Mouse (Mus musculus) frontal cortex, postnatal 25 days (tissue): ENCODE measurements around the gene Gng12.
"Not testable (repeated sequence)": the region's sequence is repeated elsewhere in the genome, so short reads cannot be mapped to it uniquely, and the experiment has no call there.

Source experiments
- DNase-seq, 2 experiments: peaks; one replicate each; pipeline ENCODE4 v3.0.0; 2022; ENCODE audit warnings: low spot score in 2 of 2

The Gng12 gene

DNA sequence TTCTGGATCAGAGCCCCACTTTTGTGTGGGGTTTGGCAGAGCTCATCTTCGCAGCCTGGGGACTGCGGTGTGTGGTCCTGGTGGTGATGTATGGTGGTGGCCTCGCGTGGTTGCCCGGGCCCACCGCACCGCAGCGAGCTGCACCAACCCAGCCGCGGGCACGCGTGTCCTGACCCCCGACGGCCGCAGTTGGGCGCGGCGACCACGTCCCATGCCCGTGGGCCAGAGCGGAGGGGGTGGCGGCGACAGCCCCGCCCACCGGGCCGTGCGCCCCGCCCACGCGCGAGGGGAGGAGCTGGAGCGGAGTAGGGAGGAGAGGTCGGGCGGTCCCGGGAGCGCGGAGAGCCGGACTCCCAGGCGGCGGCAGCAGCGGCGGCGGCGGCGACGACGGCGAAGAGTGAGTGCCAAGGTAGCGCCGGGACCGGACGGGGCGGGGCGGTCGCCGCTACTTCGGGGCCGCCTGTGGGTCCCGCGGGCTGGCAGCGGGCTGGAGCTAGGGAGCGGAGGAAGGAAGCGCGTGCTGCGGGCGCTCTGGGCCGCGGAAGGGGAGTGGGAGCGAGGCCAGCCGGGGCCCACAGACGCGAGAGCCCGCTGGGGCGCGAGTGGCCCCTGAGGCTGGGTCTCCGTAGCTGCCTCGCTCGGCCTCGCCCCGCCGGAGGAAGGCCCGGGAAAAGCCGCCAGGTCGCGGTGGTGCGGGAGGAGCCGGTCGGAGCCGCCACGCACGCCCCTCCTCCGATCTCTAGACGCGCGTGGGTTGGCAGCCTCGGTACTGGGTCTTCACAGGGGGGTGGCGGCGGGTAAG, at the start of gene Gng12:
Gene Gng12, plus strand, starts transcription at position 279 of the 802 bp plus-strand sequence.
- peak; percentile 45 to 67 for DNase-seq

- no peak for DNase-seq
These were observed 47.3 kb upstream of the Gng12 start for GRCm38 (mm10) chr6:66848936-66849335.

GRCm38 (mm10) chr6:66856236-66856635, 40.0 kb upstream of the Gng12 start:
- no peak for DNase-seq

DNA sequence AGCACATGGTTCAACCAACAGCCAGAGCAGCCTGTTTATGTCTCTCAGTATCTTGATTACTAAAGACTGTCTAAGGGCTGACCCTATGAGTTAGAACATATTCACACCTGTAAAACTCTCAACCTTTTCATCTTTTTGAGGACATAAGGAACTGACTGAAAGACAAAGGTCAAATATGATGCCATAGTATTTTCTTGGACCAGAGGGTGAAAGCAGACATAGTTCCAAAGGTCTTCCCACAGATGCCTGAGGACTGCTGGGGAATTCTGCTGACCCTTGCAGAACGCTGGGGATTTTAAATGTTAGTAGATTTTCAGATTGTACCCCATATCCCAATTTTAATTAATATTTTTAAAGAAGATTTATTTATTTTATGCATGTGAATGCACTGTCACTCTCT, 37.8 kb upstream of the Gng12 start:
- DNase-seq: no peak

DNA sequence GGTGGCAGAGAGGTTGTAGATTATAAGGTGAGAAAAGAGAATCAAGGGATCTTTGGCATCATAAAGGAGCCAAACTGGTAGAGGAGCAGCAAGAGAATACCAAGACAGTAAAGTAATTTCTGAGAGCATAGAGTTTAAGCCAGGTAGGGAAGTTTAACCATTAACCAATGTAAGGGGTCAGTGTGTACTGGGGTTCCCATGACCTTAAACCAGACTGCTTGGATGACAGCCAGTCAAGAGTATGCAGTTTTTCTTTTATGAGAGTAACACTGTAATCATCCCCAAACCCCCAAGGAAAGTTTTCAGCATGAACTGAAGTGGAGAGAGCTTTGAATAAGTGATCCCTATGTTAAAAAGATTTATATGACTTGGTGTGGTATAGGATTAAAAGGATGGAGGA, 36.8 kb upstream of the Gng12 start:
- DNase-seq: no peak

- no peak for DNase-seq
These were observed 31.7 kb upstream of the Gng12 start for GRCm38 (mm10) chr6:66864463-66864862.

DNA sequence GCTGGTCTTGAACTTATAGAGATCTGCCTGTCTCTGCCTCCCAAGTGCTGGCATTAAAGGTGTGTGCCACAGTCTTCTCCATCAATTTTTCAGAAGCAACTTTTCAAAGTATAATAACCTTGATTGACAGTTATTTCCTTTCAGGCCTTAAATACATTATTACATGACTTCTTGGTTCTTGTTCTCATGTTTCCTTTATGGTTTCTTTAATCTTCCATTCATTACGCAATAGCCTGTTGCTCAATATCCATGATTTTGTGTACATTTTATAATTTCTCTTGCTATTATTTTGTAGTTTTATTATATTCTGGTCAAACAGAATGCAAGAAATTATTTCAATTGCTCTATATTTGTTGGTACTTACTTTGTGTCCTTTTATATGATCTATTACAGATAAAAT, 29.9 kb upstream of the Gng12 start:
- no peak for DNase-seq

GRCm38 (mm10) chr6:66877048-66877447, 19.1 kb upstream of the Gng12 start:
- DNase-seq: not testable (repeated sequence)

DNA sequence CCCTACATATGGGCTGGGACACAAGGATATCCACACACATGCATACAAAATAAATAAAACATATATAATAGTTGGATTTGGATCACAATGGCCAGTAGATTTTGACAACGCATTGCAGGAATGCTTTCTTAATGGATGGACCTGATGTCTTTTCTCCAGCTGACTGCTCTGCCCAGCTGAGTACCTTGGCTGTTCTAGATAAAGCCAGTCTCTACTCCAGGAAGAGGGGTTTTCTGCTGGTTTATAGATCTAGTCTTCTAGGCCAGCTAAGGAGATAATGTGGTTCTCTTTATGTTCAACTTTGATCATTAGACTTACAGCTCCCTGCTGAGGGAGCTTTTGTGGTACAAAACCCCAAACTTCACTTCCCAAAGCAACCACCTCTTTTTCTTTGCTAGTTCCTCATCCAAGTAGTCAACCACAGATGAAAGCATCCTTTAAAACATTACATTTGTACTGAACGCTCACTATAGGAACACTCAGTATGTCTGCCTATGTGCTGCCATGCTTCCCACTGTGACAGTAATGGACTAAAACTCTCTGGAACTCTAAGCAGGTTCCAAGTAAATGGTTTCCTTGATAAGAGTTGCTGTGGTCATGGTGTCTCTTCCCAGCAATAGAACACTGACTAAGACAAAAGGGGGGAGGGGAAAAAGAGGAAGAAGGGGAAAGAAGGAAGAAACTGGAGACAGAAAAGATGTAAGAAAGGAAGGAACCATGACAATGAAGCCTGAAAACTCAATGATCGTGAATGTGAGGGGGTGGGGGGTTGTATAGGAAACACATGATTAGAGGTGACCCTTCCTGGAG, 5.6 kb upstream of the Gng12 start:
- DNase-seq: no peak

DNA sequence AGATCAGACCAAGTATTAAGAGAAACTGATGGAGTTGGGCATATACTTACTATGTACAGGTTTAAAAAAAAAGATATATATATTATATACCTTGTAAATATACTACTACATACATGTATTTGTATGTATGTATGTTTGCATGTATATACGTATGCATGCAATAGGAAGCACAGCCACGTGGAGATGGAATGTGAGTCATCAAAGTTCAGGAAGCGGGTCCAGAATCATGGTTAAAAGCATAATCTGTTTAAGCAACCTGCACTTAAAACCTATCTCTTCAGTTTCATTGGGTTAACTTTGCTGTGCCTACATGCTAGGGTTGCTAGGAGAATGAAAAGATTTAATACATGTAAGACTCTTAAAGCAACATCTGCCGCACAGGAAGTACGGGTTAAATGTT, 2.2 kb upstream of the Gng12 start:
- DNase-seq: no peak

- DNase-seq: no peak
These were observed 1.2 kb upstream of the Gng12 start for GRCm38 (mm10) chr6:66894999-66895398.

GRCm38 (mm10) chr6:66896921-66897645, 886 bp downstream of the Gng12 start:
- DNase-seq: no peak

DNA sequence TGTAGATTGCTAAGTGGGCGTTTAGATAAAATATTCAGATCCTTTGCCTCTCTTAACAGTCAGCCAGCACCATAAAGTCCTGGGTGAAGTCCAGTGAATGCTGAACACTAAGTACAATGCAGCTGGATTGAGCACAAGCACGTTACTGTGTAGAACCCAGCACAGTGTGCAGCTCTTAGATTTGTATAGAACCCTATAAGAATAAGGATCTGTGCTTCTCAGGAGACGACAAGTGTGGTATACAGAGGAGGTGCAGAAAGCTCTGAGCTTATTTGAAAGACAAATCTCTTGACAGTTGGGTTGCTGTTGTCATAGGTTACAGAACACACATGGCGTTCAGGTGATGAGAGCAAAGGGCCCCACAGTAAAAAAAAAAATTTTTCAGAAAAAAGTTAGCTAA, 1.8 kb downstream of the Gng12 start:
- DNase-seq: no peak

GRCm38 (mm10) chr6:66901926-66902325, 5.7 kb downstream of the Gng12 start:
- no peak for DNase-seq

GRCm38 (mm10) chr6:66903206-66903605, 7.0 kb downstream of the Gng12 start:
- DNase-seq: no peak

- DNase-seq: no peak
These were observed 7.5 kb downstream of the Gng12 start for GRCm38 (mm10) chr6:66903720-66904119.

DNA sequence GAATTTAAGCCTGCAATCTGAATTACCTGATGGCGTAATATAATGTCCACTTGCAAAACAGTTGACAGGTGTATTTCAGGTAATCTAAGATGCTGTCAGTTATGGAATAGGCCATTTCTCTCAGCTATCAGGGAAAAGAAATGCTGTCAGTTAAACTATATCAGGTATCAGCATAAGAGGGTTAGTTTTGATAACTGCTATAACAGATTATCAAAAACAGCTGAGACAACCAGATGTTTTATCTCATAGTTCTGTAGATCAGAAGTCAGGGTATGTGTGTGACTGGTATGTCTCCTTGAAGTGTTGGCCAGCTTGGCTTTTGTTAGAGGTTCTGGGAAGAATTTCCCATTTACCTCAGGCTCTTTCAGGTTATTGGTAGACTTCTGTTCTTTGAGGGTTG, 10.0 kb downstream of the Gng12 start:
- no peak for DNase-seq

DNA sequence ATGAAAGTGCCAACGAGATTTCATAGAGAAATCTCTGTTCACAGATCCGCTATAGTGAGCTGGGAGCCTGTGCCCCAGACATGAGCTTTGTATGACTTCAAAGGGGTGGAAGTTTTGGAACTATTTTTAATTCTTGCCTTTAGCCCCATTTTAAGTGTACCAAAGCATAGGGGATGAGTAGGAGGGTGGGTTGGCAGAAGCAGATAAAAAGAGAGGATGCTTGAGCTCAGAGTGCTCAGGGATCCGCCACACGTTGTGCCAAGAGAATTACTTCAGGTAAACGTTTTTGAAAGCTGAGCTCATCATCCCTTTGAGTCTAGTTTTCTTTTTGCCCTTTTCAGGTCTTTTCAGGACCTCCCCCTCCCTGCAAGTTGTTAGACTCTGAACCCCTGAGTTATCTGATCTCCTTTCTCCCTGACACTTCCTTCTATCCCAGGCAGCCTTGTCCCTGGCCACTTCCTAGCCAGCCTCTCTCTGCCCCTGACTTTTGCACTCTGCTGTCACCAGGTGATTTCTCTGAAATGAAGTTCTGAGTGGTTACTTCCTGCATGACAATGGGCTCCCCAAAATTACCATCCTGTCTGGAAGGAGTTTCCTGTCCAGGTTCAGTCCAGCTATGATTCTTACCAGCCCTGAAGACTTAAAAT, 12.3 kb downstream of the Gng12 start:
- no peak for DNase-seq

- DNase-seq: no peak
These were observed 14.6 kb downstream of the Gng12 start for GRCm38 (mm10) chr6:66910493-66911435.

DNA sequence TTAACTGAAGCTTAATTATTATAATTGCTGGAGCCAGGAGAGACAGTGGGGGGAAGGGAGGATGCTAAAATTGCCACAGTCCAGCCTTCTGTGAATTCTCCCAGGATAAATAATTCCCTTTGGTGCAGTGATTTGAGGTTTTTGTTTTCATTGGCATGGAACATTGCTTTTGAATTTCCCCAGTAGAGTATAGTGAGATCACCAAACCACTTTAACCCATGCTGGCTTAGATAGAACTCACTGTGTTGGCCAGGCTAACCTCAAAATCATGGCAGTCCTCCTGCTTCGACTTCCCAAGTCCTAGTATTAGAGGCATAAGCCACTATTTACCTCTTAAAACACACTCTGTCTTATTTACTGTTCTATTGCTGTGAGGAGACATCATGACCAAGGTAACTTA, 17.2 kb downstream of the Gng12 start:
- no peak for DNase-seq

DNA sequence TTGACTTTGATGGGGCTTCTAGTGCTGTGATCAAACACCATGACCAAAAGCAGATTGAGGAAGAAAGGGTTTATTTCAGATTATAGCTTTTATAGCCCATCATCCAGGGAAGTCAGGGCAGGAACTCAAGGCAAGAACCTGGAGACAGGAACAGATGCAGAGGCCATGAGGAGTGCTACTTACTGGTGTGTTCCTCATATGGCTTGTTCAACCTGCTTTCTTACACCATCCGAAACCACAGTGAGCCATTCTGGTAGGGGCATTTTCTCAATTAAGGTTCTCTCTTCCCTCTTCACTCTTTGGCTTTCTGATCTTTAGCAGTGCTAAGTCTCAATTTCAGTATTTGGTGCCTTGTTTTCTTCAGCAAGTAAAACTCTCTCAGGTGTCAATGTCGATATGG, 19.4 kb downstream of the Gng12 start:
- DNase-seq: no peak
